Mouse (Mus musculus): ENCODE results near the gene Ubqln1.

DNA sequence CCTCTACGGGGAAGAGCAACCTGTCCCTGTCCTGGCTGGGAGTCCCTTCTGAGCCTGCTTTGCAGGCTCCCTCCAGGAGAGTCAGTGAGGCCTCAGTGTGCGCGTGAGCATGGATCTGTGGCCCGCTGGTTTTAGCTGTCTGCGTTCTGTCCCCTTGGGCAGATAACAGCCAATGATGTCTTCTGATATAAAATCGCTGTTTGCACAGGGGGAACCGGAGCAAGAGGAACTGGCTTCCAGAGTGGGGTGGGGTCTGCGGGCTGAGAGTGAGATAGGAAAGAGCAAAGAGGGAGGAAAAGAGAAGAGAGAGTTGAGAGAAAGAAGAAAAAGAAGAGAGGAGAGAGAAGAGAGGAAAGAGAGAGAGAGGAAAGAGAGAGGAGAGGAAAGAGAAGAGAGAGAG is 58.4 kb downstream of the Ubqln1 start:
- TF ChIP-seq EP300 (IDR thresholded peaks at IDR 0.05; ENCODE audit: low read depth) (no peak), CTCF (IDR thresholded peaks at IDR 0.05; ENCODE audit: low read depth) (no peak)

Data from liver, postnatal 0 days (tissue).